Comparison of ENCODE assay signal across 13 mouse cellular contexts in genomic region chr2:30766446-30766845, GRCm38 (mm10). TPM values are rescaled to one million over a fixed set of nuclear protein-coding genes. Genes with fewer than 3 reads are reported as not detected.
"Had no signal": no experiment of that assay in that cellular context is flagged by ENCODE, and none has a peak within 500 bp of the region (broad histone marks: within the 10 kb centered on the region; RNA-seq: fewer than 3 reads in every experiment).

No protein-coding gene starts in this region.

- H3K4me3 ChIP-seq: liver, embryonic 15.5 days; midbrain, embryonic 12.5 days; neural tube, embryonic 15.5 days had no signal

- H3K27me3 ChIP-seq: midbrain, embryonic 12.5 days; neural tube, embryonic 15.5 days had no signal

- ATAC-seq: lung, postnatal 0 days had no signal

- H3K9me3 ChIP-seq: liver, embryonic 15.5 days had no signal

- H3K4me2 ChIP-seq: liver, embryonic 11.5 days; liver, embryonic 15.5 days; midbrain, embryonic 12.5 days; neural tube, embryonic 15.5 days had no signal

- DNase-seq: kidney, postnatal 25 days; lung, adult 2 months; lung, postnatal 36 days; right cerebral cortex, adult 18-20 months; right cerebral cortex, postnatal 25 days; thymus, postnatal 4 days had no signal

- H3K27ac ChIP-seq: liver, embryonic 15.5 days; midbrain, embryonic 12.5 days; neural tube, embryonic 15.5 days; stomach, postnatal 0 days had no signal

- H3K9ac ChIP-seq: liver, embryonic 15.5 days; midbrain, embryonic 12.5 days; neural tube, embryonic 15.5 days had no signal

- H3K36me3 ChIP-seq: liver, embryonic 15.5 days; midbrain, embryonic 12.5 days; neural tube, embryonic 15.5 days had no signal

RNA-seq across cellular contexts. Expression of gene 1700001O22Rik, which starts 37.0 kb away (rescaled TPM):
- total RNA-seq: megakaryocyte progenitor cell, adult 5-6 weeks had no signal
- polyA plus RNA-seq: liver, embryonic 15.5 days had no signal
